Mouse (Mus musculus): Measurements from ENCODE around the gene F2rl2.
A peak's percentile ranks its signal among the peaks of the same experiment; 100 is the strongest.

F2rl2 gene

GRCm38 (mm10) chr13:95696654-95697163 is at the start of gene F2rl2:
Gene F2rl2 (plus strand): TSS chr13:95696853.
- no peak for DNase-seq (ENCODE audit: low read depth, low spot score)

- no peak for DNase-seq (ENCODE audit: low read depth, low spot score)
Observed at GRCm38 (mm10) chr13:95647248-95647647, 49.4 kb upstream of the F2rl2 start.

DNA sequence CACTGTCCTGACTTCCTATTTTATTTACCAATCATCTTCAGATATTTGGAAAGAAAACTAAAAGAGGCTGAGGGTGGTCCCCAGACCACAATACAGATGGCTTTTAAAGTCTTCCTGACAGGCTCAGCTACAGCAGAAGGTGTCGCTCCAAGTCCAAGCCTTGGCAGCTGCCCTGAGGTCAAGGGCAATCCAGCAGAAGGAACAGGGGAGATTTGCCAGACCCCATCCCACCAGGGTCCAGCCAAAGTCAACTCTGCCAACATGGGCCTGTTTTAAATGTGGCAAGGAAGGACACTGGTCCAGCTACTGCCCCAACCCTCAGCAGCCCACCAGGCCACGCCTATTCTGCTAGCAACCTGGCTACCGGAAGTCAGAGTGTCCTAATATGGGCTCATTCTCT is 46.7 kb upstream of the F2rl2 start:
- no peak for DNase-seq (ENCODE audit: low read depth, low spot score)

- no peak for DNase-seq (ENCODE audit: low read depth, low spot score)
Observed at GRCm38 (mm10) chr13:95651870-95652668, 44.6 kb upstream of the F2rl2 start.

DNA sequence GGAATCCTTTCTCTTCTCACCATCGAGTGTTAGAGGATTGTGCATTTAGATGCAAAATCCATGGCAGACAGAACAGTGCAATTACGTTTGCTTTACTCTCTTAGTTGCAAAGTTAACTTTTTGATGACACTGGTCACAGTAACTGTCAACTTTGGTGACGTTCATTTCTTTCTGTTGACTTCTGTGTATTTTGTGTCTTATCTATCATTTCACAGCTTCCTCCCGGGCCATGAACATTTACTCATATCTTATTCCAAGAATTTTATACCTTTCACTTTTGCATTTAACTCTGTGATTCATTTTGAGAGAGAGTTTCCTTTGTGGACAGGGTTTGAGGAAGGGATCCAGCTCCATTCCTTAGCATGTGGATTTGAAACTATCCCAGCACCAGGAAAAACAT is 43.0 kb upstream of the F2rl2 start:
- DNase-seq (ENCODE audit: low read depth, low spot score): no peak

GRCm38 (mm10) chr13:95655284-95655683 is 41.4 kb upstream of the F2rl2 start:
- peak; percentile 55 for DNase-seq (ENCODE audit: low read depth, low spot score)

GRCm38 (mm10) chr13:95657171-95657570 is 39.5 kb upstream of the F2rl2 start:
- peak; percentile 30 for DNase-seq (ENCODE audit: low read depth, low spot score)

DNA sequence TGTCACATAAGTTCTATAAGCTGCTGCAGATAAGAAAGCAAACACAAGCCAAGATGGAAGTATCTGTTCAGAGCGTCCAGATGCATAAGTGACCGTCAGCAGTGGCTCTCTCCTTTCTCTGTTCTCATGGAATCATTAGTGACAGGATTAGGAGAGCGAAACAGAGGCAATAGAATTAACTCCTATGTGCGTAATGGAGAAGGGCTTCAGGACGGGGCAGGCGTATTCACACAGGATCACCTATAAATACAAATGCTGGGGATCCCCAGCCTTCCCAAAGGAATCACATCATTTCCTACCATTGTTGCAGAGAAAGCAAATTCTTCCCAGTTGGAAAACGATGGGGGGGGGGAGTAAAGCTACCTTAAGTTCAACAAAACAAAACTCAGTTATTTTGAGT is 37.2 kb upstream of the F2rl2 start:
- no peak for DNase-seq (ENCODE audit: low read depth, low spot score)

DNA sequence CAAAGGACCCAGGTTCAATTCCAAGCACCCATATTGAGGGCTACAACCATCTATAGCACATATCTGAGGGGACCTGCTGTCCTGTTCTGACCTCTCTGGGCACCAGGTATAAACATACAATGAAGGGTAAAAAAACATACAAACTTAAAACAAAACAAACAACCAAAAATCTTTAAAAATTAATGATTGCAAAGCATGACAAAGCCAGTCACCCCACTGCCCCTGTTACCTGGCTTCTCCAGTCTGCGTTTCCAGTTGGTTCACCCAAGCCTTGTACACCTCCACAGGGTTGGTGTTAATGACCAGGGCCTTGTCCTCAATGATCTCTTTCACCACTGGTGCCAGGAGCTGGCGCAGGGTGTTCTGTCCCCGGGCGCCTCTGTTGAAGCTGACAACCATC is 32.8 kb upstream of the F2rl2 start:
- DNase-seq (ENCODE audit: low read depth, low spot score): no peak

DNA sequence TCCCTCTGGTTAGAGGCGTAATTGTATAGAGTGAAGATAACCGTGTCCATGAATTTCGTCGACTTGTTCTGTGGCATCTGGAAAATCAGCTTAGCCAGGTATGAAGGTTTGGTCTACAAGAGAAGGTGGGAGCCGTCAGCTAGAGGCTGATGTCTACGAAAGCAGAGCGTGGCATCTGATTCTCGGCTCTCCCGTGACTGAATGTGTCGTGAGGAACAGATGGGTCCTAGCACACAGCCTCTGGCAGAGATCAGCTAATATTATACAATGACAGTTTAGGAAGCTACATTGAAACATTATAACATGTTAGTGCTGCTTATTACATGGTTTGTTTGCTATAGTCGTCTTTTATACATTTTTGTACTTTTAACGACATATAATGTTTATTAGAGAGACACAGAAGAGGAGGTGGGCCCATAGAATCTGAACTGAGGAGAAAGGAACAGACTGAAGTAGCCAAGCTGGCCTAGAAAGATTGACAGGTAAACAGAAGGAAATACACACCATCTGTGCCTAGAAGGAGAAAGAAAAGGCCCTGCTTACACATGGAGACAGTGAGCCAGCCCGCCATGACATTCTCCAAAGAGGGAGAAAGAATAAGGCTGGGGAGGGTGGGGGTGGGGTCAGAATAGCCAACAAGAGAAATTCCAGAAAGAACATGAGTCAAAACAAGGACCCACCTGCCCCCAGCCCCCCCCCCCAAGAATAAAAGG is 30.9 kb upstream of the F2rl2 start:
- no peak for DNase-seq (ENCODE audit: low read depth, low spot score)

DNA sequence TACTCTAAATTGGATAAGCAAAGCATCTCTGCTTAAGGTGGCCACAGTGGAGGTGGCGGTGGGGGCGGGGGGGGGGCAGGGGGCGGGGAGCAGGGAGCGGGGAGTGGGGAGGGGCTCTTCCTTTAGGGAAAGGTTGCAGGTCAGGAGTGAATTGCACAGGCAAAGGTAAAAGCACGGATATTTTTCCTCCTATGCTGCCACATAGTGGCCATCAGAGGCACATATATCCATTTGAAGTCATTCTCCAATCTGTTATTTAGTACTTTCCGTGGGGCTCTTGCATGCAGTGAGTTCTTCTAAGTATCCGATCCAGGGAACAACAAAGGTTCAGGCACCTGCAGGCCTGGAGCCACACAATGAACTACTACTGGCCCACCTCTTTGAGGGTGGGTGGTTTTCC is 29.4 kb upstream of the F2rl2 start:
- DNase-seq (ENCODE audit: low read depth, low spot score): no peak

DNA sequence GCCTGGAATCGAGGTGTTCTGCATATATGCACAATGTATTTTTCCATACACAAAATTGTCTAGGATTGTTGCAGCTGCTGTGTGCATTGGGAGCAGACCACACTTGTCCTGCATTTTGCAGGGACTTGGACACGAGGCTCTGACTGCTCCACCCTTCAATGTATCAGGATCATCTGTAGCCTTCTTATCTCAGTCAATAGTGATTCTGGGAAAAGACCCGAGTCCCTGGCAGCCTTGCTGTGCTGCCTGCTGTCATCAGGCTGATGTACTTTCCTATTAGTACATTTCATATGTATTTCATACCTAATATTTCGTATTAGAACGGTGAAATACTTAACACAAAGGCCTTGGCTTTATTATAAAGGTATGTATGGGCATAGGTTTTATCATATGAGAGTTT is 26.1 kb upstream of the F2rl2 start:
- DNase-seq (ENCODE audit: low read depth, low spot score): no peak

DNA sequence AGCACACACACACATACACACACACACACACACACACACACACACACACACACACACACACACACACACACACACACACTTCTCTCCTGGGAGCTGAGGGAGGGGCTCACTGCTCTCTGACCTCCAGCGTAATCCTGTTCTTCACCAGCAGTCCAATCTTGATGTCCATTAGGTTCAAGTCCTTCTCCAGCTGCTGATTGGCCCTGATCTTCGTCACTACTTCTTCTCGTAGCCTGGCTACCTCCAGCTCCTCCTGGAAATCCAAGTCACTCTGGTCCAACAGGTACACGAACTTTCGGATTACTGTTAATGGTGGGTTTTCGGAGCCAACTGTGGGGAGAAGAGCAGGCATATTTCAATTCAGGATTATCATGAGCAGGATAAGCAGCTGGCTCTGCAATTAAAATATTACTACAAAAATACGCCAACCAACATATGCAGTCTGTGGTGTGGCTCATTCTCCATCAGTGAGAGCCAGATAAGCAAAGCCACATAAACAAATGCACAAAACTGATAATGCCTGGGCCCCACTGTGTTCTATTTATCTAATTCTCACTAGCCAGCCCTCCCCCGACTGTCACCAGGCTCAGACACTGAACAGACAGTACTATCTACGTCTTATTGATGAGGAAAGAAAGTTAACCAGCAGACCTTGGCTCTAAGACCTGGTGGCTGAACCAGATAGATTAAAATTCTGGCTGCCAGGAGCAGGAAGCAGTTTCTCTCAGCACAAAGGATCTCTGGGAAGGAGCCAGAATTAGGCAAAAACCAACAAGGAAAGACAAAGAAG is 25.4 kb upstream of the F2rl2 start:
- no peak for DNase-seq (ENCODE audit: low read depth, low spot score)

GRCm38 (mm10) chr13:95672372-95672771 is 24.3 kb upstream of the F2rl2 start:
- DNase-seq (ENCODE audit: low read depth, low spot score): no peak

GRCm38 (mm10) chr13:95679078-95679477 is 17.6 kb upstream of the F2rl2 start:
- no peak for DNase-seq (ENCODE audit: low read depth, low spot score)

DNA sequence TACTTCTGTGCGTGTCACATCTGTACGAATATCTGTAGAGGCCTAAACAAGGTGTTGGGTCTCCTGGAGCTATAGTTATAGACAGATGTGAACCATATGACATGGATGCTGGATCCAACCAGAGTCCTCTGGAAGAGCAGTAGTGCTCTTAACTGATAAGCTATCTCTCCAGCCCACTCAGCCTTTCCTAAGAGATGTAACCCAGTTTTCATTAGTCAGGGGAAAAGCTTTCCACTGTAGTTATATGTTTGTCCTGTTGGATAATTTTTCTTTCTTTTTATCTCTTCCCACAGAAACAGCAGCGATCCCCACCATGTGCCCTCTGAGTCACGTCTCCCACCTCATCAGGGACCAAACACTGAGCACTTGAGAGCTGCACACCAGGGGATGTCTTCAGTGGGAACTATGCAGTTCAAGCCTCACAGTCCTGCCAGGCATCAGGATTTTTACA is 17.1 kb upstream of the F2rl2 start:
- DNase-seq (ENCODE audit: low read depth, low spot score): no peak

- DNase-seq (ENCODE audit: low read depth, low spot score): no peak
Observed at GRCm38 (mm10) chr13:95684656-95685244, 11.9 kb upstream of the F2rl2 start.

GRCm38 (mm10) chr13:95685736-95686135 is 10.9 kb upstream of the F2rl2 start:
- DNase-seq (ENCODE audit: low read depth, low spot score): no peak

GRCm38 (mm10) chr13:95688576-95688975 is 8.1 kb upstream of the F2rl2 start:
- no peak for DNase-seq (ENCODE audit: low read depth, low spot score)

DNA sequence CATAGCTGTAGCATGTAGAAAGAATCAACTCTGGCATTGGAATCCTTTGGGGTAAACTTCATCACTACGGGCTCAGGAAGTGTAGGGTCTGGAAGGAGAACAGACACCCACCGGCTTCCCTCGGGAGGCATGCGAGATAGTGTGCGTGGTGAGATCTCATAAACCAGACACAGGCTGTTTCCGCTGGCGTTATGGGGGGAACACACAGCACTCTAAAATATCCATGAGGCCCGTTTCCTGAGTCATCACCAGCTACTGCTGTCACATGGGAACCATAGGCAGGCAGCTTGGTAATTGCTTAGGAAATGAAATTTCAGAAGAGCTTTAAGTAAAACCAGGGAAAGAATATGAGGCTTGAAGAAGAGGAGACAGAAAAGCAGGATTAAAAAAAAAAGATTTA is 4.5 kb upstream of the F2rl2 start:
- DNase-seq (ENCODE audit: low read depth, low spot score): no peak

DNA sequence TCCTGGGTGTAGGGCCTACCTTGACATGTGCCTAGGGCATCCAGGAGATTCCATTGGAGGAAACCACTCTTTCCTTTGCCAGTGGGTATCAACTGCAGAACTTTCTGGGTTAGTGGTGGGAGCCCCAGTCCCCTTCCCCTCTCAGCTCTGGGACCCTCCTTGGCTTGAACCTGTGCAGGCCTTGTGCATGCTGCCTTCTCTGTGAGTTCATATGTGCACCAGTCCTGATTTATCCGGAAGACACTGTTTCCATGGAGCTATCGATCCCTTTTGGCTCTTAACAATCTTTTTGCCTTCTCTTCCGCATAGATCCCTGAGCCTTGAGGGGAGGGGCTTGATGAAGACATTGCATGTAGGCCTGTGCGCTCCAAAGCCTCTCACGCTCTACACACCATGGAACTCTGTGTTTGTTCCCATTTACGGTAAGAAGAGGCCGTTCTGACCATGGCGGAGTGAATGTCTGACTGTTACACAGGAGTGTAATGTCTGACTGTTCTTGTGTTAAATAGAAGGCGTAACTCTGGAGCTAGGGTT is 466 bp upstream of the F2rl2 start:
- DNase-seq (ENCODE audit: low read depth, low spot score): no peak
